Mouse (Mus musculus): ENCODE data around the gene Zfp13. TPM values are rescaled to one million over a fixed set of nuclear protein-coding genes. Genes with fewer than 3 reads are reported as not detected.

The Zfp13 gene
- polyA plus RNA-seq, 1 experiment from 2014 or later = 28.2 TPM

- Histone ChIP-seq H3K27ac (no peak overlapping the region), H3K36me3 (peaks cover 19% of the 10 kb centered on the region), H3K4me1 (replicated peaks) (peaks cover 28% of the 10 kb centered on the region), H3K9me3 (no peaks in the 10 kb centered on the region), H3K9ac (peak overlapping the region; percentile 93), H3K4me2 (peak overlapping the region; percentile 86), H3K4me3 (peak overlapping the region; percentile 79), H3K27me3 (no peaks in the 10 kb centered on the region)
- no peak for ATAC-seq (ENCODE audit: low FRiP score)
- WGBS = 88% methylated on average over 8 of the region's 8 CpGs
These were observed 14.5 kb downstream of the Zfp13 start for GRCm38 (mm10) chr17:23584786-23585185.

DNA sequence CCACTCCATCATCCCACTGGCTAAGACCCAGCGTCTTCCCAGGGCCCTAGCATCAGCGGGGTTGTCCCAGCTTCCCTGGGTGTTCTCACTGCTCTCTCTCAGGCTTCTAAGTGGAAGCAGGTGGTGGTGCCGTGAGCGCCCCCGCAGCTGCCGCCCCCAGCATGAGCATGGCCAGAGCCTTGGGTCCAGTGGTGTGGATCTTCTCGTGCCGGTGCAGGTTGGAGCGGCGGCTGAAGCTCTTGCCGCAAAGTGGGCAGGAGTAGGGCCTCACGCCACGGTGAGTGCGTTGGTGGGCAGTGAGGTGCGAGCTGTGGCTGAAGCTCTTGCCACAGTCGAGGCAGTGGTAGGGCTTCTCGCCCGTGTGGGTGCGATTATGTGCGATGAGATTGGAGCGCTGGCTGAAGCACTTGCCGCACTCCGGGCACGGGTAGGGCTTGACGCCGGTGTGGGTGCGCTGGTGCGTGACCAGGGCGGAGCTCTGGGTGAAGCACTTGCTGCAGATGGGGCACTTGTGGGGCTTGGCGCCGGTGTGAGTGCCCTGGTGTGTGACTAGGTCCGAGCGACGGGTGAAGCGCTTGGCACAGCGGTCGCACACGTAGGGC is 23.2 kb downstream of the Zfp13 start:
- no peaks in the 10 kb centered on the region for H3K4me1 ChIP-seq (replicated peaks)
- no peak overlapping the region for H3K9ac ChIP-seq
- H3K4me3 ChIP-seq = no peak overlapping the region
- H3K36me3 ChIP-seq = peaks cover 87% of the 10 kb centered on the region
- no peaks in the 10 kb centered on the region for H3K27me3 ChIP-seq
- no peak overlapping the region for H3K4me2 ChIP-seq
- H3K9me3 ChIP-seq = peaks cover 5% of the 10 kb centered on the region; the same call in 1 of the 2 replicates
- WGBS = 94% methylated on average over 38 of the region's 38 CpGs
- ATAC-seq (ENCODE audit: low FRiP score) = peak; percentile 21; the same call in 1 of the 2 replicates
- H3K27ac ChIP-seq = no peak overlapping the region

DNA sequence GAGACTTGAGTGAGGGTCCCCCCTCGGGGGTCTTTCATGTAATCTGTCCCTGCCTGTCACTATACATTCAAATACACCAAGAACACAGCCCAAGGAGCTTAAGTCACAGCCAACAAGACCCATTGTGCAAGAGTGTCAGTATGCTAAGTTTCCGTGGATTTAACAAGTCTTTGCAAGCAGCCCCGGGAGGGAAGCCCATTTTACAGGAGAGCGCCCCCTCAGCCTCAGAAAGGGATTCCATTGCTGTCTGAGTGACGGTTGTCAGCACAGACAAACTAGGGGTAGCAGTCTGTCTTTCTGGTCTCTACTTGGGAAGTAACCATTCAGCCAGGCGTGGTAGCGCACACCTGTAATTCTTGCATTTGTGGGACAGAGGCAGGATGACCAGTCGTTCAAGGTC is 25.2 kb downstream of the Zfp13 start:
- Histone ChIP-seq H3K4me1 (replicated peaks) (no peaks in the 10 kb centered on the region), H3K9ac (no peak overlapping the region), H3K27me3 (no peaks in the 10 kb centered on the region), H3K36me3 (peaks cover 68% of the 10 kb centered on the region), H3K27ac (no peak overlapping the region), H3K4me2 (no peak overlapping the region), H3K9me3 (peaks cover 5% of the 10 kb centered on the region; the same call in 1 of the 2 replicates), H3K4me3 (no peak overlapping the region)
- no peak for ATAC-seq (ENCODE audit: low FRiP score)
- WGBS = 95% methylated on average over 8 of the region's 8 CpGs

DNA sequence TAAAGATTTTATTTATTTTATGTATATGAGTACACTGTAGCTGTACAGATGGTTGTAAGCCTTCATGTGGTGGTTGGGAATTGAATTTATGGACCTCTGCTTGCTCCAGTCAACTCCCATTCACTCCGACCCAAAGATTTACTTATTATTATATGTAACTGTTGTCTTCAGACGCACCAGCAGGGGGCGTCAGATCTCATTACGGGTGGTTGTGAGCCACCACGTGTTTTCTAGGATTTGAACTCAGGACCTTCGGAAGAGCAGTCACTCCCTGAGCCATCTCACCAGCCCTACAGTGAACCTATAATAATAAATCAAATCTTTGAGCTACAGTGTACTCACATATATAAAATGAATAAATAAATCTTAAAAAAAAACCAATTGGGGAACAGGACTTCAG is 27.2 kb downstream of the Zfp13 start:
- Histone ChIP-seq H3K9ac (no peak overlapping the region), H3K27ac (no peak overlapping the region), H3K36me3 (peaks cover 51% of the 10 kb centered on the region), H3K4me3 (no peak overlapping the region), H3K27me3 (no peaks in the 10 kb centered on the region), H3K9me3 (peaks cover 5% of the 10 kb centered on the region; the same call in 1 of the 2 replicates), H3K4me2 (no peak overlapping the region), H3K4me1 (replicated peaks) (no peaks in the 10 kb centered on the region)
- WGBS = 80% methylated on average over 6 of the region's 6 CpGs
- ATAC-seq (ENCODE audit: low FRiP score) = no peak

GRCm38 (mm10) chr17:23571084-23571483 is 28.2 kb downstream of the Zfp13 start:
- peaks cover 2% of the 10 kb centered on the region; the same call in 1 of the 2 replicates for H3K9me3 ChIP-seq
- no peaks in the 10 kb centered on the region for H3K27me3 ChIP-seq
- H3K9ac ChIP-seq = no peak overlapping the region
- 32% methylated on average over 5 of the region's 5 CpGs for WGBS
- H3K4me2 ChIP-seq = no peak overlapping the region
- no peak for ATAC-seq (ENCODE audit: low FRiP score)
- H3K36me3 ChIP-seq = peaks cover 41% of the 10 kb centered on the region
- H3K4me1 ChIP-seq (replicated peaks) = no peaks in the 10 kb centered on the region
- no peak overlapping the region for H3K4me3 ChIP-seq
- H3K27ac ChIP-seq = no peak overlapping the region

DNA sequence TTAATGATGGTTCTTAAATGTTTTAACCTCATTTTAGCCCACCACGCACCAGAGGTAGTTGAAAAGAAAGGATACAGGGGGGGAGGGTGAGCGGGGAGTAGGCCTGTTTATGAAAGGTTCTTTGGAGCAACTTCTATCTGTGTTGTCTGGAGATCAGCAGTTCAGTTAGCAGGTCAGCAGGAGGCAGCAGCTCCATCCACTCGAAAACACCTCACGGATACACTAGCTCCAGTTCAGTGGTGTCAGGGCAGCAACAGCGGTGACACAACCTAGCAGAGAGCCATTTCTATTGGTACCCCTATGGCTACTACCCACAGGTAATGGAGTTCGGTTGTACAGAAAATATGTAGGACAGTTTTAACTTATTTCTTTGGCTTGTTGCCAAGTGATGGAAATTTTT is 29.3 kb downstream of the Zfp13 start:
- peak; percentile 55 for ATAC-seq (ENCODE audit: low FRiP score)
- 50% methylated on average over 6 of the region's 6 CpGs for WGBS
- no peak overlapping the region for H3K27ac ChIP-seq
- H3K4me3 ChIP-seq = no peak overlapping the region
- no peak overlapping the region for H3K4me2 ChIP-seq
- no peak overlapping the region for H3K9ac ChIP-seq
- H3K4me1 ChIP-seq (replicated peaks) = peaks cover 6% of the 10 kb centered on the region
- no peaks in the 10 kb centered on the region for H3K27me3 ChIP-seq
- no peaks in the 10 kb centered on the region for H3K9me3 ChIP-seq
- H3K36me3 ChIP-seq = peaks cover 31% of the 10 kb centered on the region

GRCm38 (mm10) chr17:23568370-23568769 is 30.9 kb downstream of the Zfp13 start:
- H3K27me3 ChIP-seq = no peaks in the 10 kb centered on the region
- H3K4me1 ChIP-seq (replicated peaks) = peaks cover 12% of the 10 kb centered on the region
- no peak for ATAC-seq (ENCODE audit: low FRiP score)
- no peak overlapping the region for H3K4me3 ChIP-seq
- 27% methylated on average over 5 of the region's 5 CpGs for WGBS
- no peak overlapping the region for H3K9ac ChIP-seq
- peaks cover 14% of the 10 kb centered on the region for H3K36me3 ChIP-seq
- no peak overlapping the region for H3K27ac ChIP-seq
- H3K4me2 ChIP-seq = no peak overlapping the region
- H3K9me3 ChIP-seq = no peaks in the 10 kb centered on the region

DNA sequence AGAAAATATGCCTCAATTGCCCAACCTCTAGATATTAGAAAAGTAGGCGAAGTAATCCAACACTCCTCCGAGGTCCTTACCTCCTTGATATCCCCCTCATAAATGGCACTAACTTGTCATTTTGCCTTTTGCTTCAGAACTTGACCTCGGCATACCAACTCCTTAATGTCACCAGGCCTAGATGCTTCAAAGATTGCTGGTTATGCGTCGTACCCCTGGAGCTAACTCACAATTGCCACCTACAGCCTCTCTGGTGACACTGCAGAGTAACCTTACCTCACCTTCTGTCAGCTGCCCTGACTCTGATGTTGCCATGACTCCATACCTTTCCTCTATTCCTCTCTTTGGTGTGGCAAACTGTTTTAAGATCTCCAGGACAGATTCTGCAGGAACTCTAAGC is 32.5 kb downstream of the Zfp13 start:
- Histone ChIP-seq H3K27me3 (no peaks in the 10 kb centered on the region), H3K4me1 (replicated peaks) (peaks cover 18% of the 10 kb centered on the region), H3K27ac (no peak overlapping the region), H3K4me3 (no peak overlapping the region), H3K36me3 (no peaks in the 10 kb centered on the region), H3K4me2 (no peak overlapping the region), H3K9ac (no peak overlapping the region), H3K9me3 (no peaks in the 10 kb centered on the region)
- ATAC-seq (ENCODE audit: low FRiP score) = no peak
- WGBS = 52% methylated on average over 5 of the region's 5 CpGs

DNA sequence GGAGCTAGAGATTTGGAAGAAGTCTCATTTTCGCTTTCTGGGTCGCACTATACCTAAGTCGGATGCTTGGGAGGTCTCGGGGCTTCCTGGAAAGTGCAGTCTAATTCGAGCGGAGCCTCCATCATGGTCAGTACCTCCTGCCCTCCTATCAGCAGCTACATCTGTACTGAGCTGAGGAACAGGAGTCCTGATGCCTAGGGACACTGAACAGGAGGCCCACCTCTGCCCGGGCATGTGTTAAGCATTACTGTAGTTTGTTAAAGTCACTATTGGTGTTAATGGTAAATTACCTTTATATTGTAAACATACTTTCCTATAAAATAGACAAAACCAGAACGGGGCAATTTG is 34.9 kb downstream of the Zfp13 start:
- peaks cover 18% of the 10 kb centered on the region for H3K36me3 ChIP-seq
- peaks cover 18% of the 10 kb centered on the region for H3K4me1 ChIP-seq (replicated peaks)
- ATAC-seq (ENCODE audit: low FRiP score) = peak; percentile 87
- H3K4me3 ChIP-seq = peak overlapping the region; percentile 76
- peak overlapping the region; percentile 97 for H3K9ac ChIP-seq
- H3K4me2 ChIP-seq = peak overlapping the region; percentile 83
- H3K9me3 ChIP-seq = no peaks in the 10 kb centered on the region
- H3K27me3 ChIP-seq = no peaks in the 10 kb centered on the region
- H3K27ac ChIP-seq = peak overlapping the region; percentile 95
- 2% methylated on average over 8 of the region's 8 CpGs for WGBS

DNA sequence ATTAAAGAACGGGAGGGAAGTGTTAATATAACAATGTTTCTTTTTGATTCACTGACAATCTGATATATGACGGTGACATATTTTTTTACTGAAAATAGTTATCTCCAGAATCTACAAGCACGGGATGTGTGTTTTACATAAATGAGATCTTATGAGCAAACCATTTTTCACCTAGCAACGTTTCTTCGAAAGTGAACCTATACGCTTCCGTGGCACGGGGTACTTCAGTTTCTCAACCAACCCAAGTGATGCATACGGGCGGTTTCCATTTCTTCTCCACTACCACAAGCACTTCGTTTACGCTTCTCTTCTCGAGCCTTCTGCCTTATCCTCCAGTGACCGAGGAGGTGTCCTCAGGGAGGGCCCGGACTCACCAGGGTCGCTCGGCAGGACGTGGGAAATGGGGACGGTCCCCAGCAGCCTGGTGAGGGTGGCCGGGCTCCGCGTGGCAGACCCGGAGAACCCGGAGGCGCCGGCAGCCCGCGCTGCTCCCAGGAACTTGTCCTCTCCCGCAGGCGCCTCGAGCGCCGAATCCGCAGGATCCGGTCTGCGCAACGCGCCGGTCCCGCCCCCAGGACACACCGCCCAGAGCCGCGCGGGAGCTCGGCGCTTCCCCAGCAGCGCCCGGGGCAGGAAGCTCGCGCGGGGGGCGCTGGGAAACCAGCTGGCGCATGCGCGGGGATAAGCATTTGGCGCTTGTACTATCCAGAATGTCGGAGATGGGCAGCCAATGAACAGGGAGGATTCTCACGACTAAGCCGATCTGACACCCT is 35.5 kb downstream of the Zfp13 start, which contains the start of gene Zfp213:
Gene Zfp213, minus strand, starts transcription at position 644 of the 773 bp plus-strand sequence.
- Histone ChIP-seq H3K4me1 (replicated peaks) (peaks cover 18% of the 10 kb centered on the region), H3K4me2 (peak within 1 kb of the TSS; percentile 83), H3K36me3 (peaks cover 24% of the 10 kb centered on the region), H3K9ac (peak within 1 kb of the TSS; percentile 97), H3K27me3 (no peaks in the 10 kb centered on the region), H3K9me3 (no peaks in the 10 kb centered on the region), H3K4me3 (peak within 1 kb of the TSS; percentile 76), H3K27ac (peak within 1 kb of the TSS; percentile 95)
- peak; percentile 97 for ATAC-seq (ENCODE audit: low FRiP score)
- 1% methylated on average over 59 of the region's 59 CpGs for WGBS

DNA sequence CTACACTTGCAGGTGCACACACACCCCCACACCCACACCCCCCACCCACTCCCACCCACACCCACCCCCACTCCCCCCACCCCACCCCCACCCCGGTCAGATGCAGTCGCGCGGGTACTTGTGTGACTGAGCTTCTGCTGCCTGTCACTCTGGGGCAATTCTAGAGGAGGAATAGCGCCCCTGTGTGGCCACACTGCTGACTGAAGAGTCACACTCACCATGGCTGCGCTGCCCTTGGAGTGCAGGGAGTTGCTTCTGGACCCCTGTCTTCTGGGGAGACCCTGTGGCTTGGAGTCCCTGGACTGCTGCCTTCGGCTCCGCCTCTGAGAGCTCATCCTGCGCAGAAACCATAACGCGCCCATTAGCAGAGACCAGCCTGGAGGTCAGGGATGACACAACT is 39.5 kb downstream of the Zfp13 start:
- WGBS = 52% methylated on average over 7 of the region's 11 CpGs
- no peak overlapping the region for H3K9ac ChIP-seq
- H3K36me3 ChIP-seq = peaks cover 64% of the 10 kb centered on the region
- peaks cover 10% of the 10 kb centered on the region for H3K4me1 ChIP-seq (replicated peaks)
- ATAC-seq (ENCODE audit: low FRiP score) = no peak
- H3K27ac ChIP-seq = no peak overlapping the region
- H3K27me3 ChIP-seq = no peaks in the 10 kb centered on the region
- no peaks in the 10 kb centered on the region for H3K9me3 ChIP-seq
- no peak overlapping the region for H3K4me3 ChIP-seq
- H3K4me2 ChIP-seq = no peak overlapping the region

- Histone ChIP-seq H3K9ac (no peak overlapping the region), H3K4me1 (replicated peaks) (peaks cover 10% of the 10 kb centered on the region), H3K27ac (no peak overlapping the region), H3K4me3 (no peak overlapping the region), H3K4me2 (no peak overlapping the region), H3K36me3 (peaks cover 56% of the 10 kb centered on the region), H3K9me3 (no peaks in the 10 kb centered on the region), H3K27me3 (no peaks in the 10 kb centered on the region)
- 78% methylated on average over 7 of the region's 7 CpGs for WGBS
- ATAC-seq (ENCODE audit: low FRiP score) = no peak
These were observed 43.9 kb downstream of the Zfp13 start for GRCm38 (mm10) chr17:23555243-23555916.
